Mouse (Mus musculus): ENCODE data around the gene Gm11549. TPM values are rescaled to one million over a fixed set of nuclear protein-coding genes. Genes with fewer than 3 reads are reported as not detected.

The Gm11549 gene
- total RNA-seq (2015) (not detected in 2 replicates), total RNA-seq (2017) (not detected in 2 replicates)

DNA sequence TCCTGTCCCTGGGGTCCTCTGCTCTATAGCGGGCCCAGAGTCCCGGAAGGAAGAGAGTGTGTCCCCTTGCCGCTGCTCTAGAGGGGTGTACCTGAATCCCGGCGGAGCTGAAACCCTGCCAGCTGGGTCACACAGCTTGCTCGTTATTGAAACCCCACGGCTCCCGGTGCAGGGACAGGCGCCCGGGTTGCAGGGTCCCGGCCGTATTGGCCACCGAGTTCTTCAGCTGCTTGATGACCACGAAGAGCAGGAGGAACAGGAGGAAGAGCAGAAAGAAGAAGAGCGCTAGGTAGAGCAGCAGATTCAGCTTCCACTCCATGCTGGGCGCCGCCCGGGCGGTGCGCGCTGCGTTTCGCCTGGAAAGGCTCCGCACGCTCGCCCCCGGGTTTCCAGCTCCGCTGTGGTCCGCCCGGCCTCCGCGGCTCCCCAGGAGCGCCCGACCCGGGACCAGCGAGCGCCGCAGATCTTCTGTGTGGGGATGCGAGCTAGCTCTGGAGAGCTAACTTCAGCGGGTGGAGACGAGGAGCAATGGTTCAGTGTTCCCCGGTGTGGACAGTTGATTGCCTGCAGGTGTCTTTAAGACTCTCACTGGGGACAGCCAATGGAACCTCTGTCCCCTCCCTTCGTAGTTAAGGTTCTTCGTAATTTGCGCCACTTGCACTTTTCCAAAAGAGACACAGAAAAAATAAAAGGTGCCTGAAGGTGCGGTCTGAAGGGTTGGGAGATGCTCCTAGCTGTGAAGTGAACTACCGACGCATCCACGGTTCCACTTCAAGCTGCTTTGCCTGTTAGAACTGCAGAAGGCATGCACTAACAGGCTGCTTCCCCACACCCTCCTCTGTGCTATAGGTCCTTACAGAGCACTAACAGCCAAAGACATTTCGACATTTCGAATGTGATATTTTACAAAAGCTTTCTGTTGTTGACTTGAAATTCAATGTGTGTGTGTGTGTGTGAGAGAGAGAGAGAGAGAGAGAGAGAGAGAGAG is at the start of gene Gm11549:
Gm11549 (minus strand) TSS at position 741 of the 988 bp plus-strand sequence.
- no peak for ATAC-seq (ENCODE audit: poor library complexity, severe bottlenecking)

DNA sequence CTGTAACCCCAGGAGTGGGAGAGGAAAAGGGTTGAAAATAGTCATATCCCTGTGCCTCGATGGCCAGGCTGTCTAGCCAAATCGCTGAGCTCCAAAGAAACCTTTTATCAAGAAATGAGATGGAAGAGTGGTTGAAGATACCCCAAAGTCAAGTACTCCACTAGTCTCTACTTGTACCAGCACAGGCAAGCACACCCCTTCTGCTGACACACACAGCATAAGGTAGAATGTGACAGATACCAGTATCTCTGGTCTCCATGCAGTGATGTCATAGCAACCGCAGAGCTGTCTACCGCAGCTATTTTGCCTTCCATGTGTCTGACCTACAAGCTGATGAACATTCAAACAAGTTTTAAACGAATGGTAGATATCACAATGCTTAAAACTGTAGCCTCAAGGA is 48.2 kb upstream of the Gm11549 start:
- no peak for ATAC-seq (ENCODE audit: poor library complexity, severe bottlenecking)

DNA sequence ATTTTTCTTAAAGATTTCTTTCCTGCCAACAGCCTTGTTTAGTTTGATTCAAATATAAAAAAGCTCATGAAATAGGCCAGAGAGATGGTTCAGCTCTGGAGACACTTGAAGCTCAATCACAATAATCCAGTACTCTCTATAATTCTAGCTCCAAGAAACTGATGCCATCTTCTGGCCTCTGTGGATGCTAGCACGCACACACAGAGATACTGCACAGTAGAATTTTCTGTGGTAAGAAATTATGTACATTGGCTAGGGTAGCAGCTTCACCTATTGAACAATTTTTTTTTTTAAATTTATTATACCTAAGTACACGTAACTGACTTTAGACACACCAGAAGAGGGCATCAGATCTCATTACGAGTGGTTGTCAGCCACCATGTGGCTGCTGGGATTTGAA is 42.1 kb upstream of the Gm11549 start:
- no peak for ATAC-seq (ENCODE audit: poor library complexity, severe bottlenecking)

DNA sequence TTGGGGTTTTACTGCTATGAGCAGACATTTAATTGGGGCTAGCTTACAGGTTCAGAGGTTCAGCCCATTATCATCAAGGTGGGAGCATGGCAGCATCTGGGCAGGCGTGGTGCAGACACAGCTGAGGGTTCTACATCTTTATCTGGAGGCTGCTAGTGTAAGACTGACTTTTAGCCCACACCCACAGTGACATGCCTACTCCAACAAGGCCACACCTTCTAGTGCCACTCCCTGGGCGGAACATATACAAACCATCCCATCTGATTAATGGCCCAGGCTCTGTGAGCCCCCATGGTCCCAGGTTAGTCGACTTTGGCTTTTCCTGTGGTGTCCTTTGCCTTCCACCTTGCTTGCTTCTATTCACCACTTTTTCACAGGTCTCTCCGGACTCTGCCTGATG is 38.0 kb upstream of the Gm11549 start:
- ATAC-seq (ENCODE audit: poor library complexity, severe bottlenecking), result no peak

DNA sequence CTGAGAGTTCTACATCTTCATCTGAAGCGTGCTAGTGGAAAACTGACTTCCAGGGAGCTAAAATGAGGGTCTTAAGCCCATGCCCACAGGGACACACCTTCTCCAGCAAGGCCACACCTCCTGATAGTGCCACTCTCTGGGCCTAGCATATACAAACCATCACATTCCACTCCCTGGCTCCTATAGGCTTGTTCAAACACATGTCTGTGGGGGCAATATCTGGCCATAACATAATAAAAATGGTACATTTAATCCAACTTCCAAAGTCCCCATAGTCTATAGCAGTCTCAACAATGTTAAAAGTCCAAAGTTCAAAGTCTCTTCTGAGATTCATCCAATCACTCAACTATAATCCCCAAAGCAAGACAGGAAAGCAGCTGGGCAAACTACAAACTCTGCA is 36.0 kb upstream of the Gm11549 start:
- ATAC-seq (ENCODE audit: poor library complexity, severe bottlenecking), result no peak

DNA sequence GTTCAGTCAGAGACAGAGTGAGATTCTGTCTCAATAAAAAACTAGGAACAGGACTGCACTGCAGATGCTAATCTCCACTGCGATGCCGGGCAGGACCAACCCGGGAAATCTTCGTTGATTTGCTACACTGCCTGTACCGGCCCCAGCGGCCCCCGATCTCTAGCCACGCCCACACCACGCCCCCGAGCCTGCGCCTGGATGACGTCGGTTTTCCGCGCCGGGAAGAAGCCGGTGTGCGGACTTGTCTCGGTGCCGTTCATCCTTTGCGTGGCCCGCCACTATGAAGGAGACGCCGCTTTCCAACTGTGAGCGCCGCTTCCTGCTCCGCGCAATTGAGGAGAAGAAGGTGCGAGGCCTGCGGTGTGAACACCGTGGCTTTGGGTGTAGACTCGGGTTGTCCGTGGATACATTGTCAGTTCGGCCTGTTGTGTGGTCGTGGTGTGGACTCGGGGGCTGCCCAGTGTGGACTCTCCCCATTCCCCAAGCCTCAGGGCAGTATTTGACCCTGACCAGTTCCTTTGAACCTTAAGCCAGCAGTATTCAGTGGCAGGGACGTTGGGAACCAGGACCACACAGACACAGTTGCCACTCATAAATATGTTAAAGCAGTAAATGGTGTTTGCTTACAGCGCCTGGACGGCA is 30.9 kb upstream of the Gm11549 start, which contains the start of gene Exosc9:
Exosc9 (plus strand) TSS at position 201 of the 642 bp plus-strand sequence.
- ATAC-seq (ENCODE audit: poor library complexity, severe bottlenecking), result peak; percentile 99

DNA sequence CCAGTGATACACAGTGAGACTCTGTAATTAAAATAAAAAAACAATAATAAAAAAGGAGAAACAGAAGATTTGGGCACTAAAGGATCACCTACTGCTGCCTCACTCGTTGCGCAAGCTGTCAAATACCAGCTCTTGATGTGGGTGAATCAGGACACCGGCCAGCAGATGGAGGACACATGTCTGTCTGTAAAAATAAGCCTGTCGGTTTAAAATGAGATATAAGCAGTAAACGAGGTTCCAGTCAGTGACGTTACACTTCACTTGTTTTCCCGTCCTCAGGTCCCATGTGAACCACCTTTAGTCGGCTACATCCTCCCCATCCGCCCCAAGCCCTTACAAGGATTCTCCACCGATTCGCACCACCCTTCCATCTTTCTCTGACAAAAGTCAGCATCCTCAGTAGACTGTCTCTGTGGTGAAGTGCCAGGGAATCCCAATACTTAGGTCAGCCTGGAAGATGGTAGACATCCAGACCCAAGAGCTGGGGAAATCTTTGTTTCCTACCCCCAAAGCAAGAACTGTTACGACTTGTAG is 30.3 kb upstream of the Gm11549 start:
- peak; percentile 49 for ATAC-seq (ENCODE audit: poor library complexity, severe bottlenecking)

DNA sequence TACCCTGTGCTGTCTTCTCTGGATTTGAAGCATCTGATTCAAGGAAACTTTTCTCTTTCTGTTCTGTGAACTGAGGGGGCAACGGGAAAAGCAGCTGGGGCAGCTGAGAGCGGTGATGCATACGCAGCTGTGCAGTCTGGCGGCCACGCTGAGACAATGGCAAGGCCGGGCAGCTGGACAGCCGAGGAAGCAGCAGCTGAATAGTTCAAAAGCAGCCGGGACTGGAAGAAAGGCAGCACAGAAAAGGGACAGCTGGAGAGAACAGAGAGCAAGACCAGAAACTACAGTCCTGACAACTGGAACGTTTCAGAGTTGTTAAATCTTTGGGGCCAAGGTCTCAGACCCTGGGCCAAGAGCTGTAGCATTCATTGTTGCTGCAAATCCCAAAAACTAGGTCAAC is 29.7 kb upstream of the Gm11549 start:
- ATAC-seq (ENCODE audit: poor library complexity, severe bottlenecking), result no peak

DNA sequence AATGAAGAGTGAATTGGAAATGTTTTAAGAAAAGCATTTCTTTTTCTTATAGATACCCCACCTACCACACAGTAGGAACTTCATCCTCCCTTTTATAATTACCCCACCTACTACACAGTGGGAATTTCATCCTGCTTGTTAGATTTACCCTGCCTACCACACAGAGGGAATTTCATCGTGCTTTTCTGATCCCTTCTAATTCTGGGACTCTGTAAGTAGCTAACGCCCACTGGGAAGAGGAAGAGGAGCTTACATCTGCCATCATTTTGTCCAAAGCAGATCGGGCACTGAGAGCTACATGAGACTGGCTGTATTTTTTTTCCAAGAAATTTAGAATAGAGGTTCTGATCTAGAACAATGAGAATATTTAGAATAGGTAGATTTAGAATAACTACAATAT is 23.3 kb upstream of the Gm11549 start:
- no peak for ATAC-seq (ENCODE audit: poor library complexity, severe bottlenecking)

DNA sequence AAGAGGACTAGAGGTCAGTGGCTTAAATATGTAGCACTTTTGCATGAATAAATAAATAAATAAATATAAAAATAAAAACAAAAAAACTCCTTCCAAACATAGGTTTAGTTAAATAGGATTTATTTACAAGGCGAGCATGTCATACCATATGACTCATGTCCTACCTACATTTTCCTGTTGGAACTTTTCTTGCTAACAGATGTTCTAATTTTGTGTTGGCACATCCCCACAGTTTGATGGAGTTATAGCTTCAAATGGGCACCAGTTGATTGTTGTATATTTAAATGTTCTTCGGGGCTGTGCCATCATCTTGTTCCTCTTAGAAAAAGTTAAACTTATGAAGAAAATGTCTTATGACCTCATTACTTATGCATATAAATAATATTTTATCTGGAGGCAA is 19.8 kb upstream of the Gm11549 start:
- ATAC-seq (ENCODE audit: poor library complexity, severe bottlenecking), result no peak

DNA sequence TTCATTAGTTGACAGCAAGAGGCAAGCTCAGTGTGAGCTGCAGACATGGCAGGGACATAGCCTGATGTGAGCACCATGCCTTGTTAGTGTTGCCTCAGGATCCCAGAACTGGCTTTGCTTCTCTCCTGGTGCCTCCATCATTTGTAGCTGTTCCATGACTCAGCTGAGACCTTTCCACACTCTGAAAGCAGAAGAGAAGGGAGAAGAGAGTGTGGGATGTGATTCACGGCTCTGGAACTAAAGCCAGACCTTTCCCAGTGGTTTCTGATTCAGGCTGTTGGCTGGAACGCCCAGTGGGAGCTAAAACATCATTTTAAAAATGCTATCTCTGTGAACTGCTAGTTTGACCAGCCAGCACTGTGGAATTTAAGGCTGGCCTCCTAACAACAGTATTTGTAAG is 19.1 kb upstream of the Gm11549 start:
- no peak for ATAC-seq (ENCODE audit: poor library complexity, severe bottlenecking)

DNA sequence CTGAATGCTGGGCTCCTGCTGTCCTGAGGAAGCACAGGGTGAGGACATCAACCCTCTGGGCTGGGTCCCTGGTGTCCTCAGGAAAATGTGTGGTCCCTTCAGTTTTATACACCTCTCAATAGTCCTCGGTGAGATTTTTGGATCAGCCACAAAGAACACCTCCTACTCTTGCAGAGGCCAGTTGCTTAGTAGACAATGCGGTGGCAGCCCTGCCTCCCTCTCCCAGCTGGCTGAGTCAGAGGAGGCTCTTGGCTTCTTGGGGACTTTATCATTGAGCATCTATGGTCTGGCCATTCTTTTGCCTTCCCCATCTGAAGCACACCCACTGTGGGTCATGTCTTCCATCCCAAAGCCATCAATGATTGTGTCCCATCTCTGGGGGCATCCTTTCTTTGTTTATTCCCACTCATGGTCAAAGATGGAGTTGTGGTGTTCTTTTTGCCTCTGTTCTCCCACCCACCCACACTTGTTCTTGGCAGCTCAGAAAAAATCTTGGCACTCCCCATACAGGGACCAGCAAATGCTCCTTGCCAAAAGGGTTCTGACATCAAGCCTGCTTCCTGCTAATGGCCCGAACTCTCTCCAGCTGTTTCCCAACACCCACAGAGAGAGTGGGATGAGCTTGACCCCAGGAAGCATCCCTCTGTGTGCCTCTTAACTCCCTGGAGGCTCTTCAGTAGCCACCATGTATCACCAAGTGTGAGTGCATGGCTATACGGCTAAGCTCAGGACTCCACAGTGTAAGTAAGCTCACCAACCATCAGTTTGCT is 16.3 kb upstream of the Gm11549 start:
- ATAC-seq (ENCODE audit: poor library complexity, severe bottlenecking), result no peak

DNA sequence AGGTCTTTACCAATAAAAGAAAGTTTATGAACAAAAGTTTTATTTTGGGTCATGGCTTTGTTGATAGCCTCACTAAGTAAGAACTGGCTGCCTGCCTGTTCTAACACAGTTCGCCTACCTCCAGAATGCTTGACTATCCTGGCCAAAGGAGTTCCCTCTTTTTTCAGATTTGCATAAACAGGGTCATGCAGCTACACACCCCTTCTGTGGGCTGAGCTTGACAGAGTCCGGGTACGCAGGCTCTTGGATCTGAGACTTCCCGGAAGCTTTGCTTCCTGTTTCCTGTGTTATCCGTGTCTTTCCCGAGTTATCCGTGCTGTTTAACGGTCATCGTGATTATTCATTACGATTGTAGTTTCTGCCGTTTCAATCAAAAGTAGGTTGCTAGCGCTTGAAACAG is 14.4 kb upstream of the Gm11549 start:
- no peak for ATAC-seq (ENCODE audit: poor library complexity, severe bottlenecking)

DNA sequence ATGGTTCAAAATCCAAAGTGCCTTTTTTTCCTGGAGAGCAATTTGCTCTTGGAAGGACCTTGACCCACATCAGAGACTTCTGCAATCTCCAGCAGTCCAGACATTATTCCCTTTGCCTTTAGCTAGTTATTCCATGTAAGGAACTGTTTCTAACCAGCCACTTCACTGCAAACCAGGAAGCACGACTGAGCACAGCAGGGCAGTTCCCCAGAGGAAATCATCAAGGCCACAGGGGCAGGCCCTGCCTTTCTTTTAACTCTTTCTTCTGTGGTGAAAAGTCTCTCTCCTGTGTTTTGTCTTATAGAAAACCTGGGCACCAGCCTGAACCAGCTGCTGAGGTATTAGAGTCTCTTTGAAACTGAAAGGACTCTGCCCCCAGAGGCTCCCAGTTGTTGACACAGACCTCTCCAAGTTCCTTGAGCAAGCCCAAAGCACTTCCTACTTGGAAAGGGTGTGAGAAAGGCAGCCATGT is 11.6 kb upstream of the Gm11549 start:
- peak; percentile 54 for ATAC-seq (ENCODE audit: poor library complexity, severe bottlenecking)

DNA sequence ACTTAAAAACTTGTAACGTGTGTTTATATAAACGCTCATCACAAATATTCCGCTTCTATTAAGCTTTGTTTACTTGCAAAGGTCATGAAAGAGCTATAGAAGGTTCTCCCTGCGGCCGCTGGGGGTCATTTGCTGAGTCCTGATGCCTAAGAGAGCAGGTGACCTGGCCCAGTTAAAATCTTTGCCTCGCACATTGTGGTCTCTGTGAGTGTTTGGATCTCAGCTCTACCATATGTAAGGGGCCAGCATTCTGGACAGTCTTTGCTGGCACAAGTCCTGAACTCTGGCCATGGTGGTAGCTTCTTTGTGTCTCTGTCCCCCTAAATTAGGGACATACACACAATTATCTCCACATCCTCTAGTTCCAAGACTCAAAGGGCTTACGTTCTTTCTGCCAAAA is 11.1 kb upstream of the Gm11549 start:
- no peak for ATAC-seq (ENCODE audit: poor library complexity, severe bottlenecking)

DNA sequence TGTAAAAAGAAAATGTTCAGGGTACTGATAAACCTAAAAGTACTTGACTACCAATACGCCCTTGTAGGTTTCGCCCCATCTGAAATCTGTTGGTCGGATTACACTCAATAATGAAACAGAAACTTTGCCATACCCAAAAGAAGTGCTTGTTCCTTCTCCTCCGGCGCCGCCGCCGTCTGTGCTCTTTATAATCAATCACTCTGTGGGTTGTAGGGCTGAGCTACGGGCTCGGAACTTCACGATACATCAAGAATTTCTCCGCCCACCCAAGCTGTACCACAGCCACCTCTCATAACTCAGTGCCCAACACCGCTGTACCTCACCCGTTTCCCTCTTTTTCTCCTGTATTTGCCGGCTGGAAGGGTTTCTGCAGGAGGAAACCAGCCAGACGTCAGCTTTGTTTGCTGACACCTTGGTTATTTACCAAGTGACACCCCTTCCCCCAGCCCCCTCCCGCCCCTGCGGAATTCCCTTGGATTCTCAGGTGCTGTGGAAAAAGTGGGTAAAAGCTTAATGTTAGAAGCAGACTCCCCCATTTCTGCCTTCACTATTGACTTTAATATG is 10.4 kb upstream of the Gm11549 start:
- ATAC-seq (ENCODE audit: poor library complexity, severe bottlenecking), result peak; percentile 56

DNA sequence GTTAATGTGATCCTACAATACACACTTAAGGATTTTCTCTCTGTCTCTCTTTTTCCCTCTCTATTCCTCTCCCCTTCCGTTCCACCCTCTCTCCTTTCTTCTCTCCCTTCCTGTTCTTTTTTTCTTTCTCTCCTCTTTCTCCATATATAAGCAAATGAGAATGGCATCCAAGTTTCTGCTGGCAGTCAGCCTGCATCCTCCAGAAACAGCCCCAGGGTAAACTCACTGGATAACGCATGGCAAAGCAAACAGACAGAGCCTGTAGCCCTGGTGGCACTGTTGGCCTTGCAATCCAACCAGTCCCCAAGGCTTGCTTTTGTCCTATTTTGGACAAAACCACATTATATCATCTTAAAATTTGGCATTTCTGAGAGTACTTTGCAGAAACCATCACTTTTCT is 9.6 kb upstream of the Gm11549 start:
- no peak for ATAC-seq (ENCODE audit: poor library complexity, severe bottlenecking)

DNA sequence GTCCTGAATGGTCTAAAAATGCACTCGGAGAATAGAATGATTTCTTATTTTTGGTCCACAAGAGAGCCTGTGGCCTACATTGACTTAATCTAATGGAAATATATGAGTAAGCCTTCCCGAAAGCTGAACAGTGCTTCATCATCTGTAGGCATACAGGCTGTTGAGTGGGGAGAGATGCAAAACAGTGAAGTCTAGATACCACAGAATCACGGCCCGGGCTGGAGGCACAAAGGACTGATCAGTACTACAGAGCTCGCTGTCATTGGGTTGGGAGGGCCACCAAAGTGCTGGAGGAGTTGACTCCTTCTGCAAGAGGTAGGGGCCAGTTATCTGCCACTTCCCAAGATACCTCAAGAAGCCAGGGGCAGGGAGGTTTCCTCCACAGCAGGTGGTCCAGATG is 9.2 kb upstream of the Gm11549 start:
- ATAC-seq (ENCODE audit: poor library complexity, severe bottlenecking), result no peak

DNA sequence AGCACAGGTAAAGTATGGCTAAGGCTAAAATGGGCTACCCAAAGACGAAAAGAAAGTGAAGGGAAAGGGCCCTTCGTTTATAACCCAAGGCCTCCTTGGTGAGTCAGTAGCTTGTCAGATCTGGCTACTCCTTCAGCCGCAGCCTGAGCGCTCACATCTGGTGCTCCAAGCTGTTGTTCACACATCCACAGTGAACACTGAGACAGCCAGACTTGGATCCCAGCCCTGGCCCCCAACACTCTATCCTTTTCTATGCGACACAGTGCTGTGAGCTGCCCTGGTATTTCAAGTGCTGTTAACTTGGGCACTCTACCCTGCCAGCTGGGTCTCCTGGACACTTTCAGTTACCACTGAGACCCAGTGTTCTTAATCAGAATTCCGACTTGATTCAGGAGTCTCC is 8.7 kb upstream of the Gm11549 start:
- no peak for ATAC-seq (ENCODE audit: poor library complexity, severe bottlenecking)

DNA sequence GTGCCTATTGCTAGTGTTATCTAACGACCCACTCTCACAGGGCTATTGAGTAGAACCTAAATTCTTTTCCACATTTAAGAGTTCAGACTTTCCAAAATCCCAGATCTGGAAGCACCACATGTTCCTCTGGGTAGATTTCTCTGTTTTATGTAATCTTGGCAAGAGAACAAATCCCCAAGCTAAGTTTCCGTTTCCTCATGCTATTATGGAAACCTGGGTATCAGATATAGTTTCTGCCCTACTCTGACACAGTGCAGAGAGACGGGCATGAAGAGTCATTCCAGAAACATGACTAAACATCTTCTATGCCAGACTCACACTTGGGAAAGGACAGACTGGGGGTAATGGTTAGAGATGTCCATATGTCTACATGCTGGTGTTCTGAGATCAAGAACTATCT is 2.9 kb upstream of the Gm11549 start:
- no peak for ATAC-seq (ENCODE audit: poor library complexity, severe bottlenecking)

DNA sequence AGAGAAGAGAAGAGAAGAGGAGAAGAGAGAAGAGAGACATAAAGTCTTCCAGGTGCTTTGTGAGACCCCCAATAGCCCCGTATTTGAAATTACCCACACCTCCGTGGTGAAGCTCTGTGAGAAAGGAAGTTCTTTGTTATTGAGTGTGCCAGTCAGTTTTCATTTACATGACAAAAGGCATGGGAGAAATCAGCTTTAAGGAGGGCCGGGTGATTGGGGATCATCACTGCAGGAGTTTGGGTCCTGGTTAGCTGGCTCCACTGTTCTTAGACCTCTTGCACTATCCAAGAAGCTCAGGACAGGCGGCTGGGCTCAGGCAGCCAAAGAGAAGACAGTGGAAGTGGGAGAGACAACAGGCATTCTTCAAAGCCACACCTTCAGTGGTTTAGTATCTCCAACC is 524 bp upstream of the Gm11549 start:
- ATAC-seq (ENCODE audit: poor library complexity, severe bottlenecking), result no peak

Measured in megakaryocyte, adult 5-6 weeks (primary cell).